Mouse (Mus musculus) bone marrow macrophage, adult 2 months (primary cell): ENCODE results near the gene Krtap29-1. TPM values are rescaled to one million over a fixed set of nuclear protein-coding genes. Genes with fewer than 3 reads are reported as not detected.
A peak's percentile ranks its signal among the peaks of the same experiment; 100 is the strongest.

Experiments
- H3K27ac ChIP-seq: 2 replicates; pipeline ENCODE4 v1.5.1; 2012; ENCODE audit warnings: low read depth, low read length; ENCODE audit not compliant: insufficient read depth
- H3K4me1 ChIP-seq: 2 replicates; pipeline ENCODE4 v1.6.1; 2012; ENCODE audit warnings: low read length; ENCODE audit not compliant: control insufficient read depth, insufficient read depth
- H3K4me3 ChIP-seq: 2 replicates; pipeline ENCODE4 v1.5.1; 2012; ENCODE audit warnings: mild to moderate bottlenecking, low read length, moderate library complexity; ENCODE audit not compliant: insufficient read depth
- CTCF ChIP-seq: IDR thresholded peaks from 2 replicates; pipeline ENCODE4 v1.5.1; 2012; ENCODE audit warnings: low read depth, mild to moderate bottlenecking, low read length, moderate library complexity
- POLR2A ChIP-seq: IDR thresholded peaks from 2 replicates; pipeline ENCODE4 v1.6.1; 2012; ENCODE audit warnings: mild to moderate bottlenecking, low read depth, low read length, borderline replicate concordance
- polyA plus RNA-seq: library from polyadenylated mRNA; stranded (reverse); fragments of >200 nt; gene quantifications from 2 replicates; pipeline ENCODE4 v1.2.4, GENCODE M21; 2012; ENCODE audit not compliant: missing spikeins, insufficient read depth, insufficient read length

The Krtap29-1 gene
- not detected in 2 replicates for polyA plus RNA-seq

DNA sequence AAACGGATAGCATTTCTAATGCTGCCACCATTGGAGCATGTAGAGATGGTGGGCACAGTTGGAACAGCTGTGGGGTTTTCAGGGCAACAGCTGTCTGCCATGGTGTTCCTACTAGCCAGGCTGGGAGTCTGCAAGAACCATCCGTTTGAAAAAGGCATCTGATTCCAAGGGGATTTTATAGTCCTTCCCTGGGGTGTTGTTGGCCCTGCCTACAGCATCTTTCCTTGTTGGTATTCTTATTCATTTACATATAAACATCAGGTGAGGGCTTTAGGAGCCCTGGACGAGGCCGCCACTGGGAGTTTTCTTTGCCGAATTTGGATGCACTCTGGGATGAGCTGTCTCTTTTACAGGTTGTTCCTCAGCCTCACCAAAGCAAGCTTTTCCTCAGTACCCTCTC, at the start of gene Krtap29-1:
Gene Krtap29-1 (minus strand): TSS at position 101 of the 400 bp plus-strand sequence.
- Histone ChIP-seq H3K4me3 (no peak within 1 kb of the TSS), H3K4me1 (no peaks in the 10 kb centered on the region), H3K27ac (no peak within 1 kb of the TSS)
- TF ChIP-seq CTCF (no peak), POLR2A (no peak)

DNA sequence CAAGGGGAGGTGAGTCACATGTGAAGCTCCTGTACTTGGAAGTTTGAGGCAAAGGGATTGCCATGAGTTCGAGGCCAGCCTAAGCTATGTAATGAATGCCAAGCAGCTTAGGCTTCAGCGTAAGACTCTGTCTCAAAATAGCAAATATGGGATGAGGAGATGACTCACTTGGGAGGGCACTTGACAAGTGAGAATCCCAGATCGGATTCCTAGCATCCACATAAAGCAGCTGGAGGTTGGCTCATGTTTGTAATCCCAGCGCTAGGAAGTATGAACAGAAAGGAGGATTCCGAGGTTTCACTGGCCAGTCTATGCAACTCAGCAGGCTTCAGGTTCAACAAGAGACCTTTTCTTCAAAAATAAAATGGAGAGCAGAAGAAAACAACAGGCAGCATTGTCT, 42.6 kb upstream of the Krtap29-1 start:
- no peak for TF ChIP-seq POLR2A
- TF ChIP-seq CTCF, result no peak
- Histone ChIP-seq H3K27ac (no peak overlapping the region), H3K4me1 (no peaks in the 10 kb centered on the region), H3K4me3 (no peak overlapping the region)

DNA sequence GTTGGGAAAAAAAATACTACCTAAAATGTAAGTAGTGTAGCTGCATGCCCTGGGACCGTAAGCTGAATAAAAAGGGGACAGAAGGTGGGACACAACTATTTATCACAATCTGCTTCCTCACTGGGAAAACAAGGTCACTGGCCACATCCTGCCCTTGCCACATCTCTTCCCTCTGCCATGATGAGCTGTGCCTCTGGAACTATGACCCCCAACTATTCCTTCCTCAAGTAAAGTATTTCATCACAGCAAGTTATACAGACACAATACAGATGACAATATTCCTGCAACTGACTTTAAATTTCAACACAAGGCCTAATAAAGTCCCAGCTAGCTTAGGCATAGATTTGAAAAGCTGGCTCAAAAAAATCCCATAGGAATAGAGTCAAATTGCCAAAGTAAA, 40.6 kb upstream of the Krtap29-1 start:
- no peak overlapping the region for H3K27ac ChIP-seq
- no peaks in the 10 kb centered on the region for H3K4me1 ChIP-seq
- TF ChIP-seq CTCF (no peak), POLR2A (no peak)
- H3K4me3 ChIP-seq, result no peak overlapping the region

DNA sequence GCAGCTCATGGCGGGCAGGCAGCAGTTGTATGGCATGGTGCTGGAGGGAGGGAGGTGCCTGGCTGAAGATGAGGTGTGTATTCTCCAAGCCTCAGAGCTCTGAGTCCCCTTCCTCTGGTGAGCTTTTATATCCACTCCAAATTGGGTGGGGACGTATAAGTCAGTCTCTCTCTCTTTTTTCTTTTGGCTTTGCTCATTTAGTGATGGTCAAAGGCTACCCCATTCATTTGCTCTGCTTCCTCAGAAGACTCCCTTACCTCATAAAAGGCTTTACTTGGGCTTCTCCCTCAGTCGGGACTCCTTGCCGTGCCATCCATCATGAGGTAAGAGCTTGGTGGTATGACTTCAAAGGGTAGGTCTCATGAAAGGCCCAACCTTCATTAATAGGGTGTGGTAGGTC, 37.3 kb upstream of the Krtap29-1 start, which contains the start of gene Krt33a:
Gene Krt33a (minus strand): TSS at position 101 of the 400 bp plus-strand sequence.
- no peak within 1 kb of the TSS for H3K27ac ChIP-seq
- TF ChIP-seq POLR2A, result no peak
- TF ChIP-seq CTCF, result no peak
- no peak within 1 kb of the TSS for H3K4me3 ChIP-seq

DNA sequence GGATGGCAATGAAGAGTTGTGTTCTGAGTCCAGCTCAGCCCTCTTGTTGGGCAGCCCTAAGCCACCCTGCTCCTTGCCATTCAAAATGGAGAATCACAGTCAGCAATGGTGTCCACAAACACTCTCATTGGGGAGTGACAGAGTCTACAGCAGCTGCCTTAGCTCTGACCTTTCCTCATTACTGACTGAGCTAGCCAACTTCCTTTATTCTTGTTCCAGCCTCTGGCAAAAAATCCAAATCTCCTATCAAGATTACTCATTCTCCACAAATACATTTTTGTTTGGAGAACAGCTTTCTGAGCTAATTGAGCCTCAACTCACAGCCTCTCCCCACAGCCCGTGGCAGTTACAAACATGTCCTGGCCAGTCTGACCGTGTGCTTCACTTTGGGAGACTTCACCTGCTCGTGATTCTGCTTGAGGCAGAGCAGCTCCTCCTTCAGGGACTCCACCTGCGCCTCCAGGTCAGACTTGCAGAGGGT, 34.9 kb upstream of the Krtap29-1 start:
- TF ChIP-seq CTCF (no peak), POLR2A (no peak)
- Histone ChIP-seq H3K4me3 (no peak overlapping the region), H3K27ac (no peak overlapping the region), H3K4me1 (no peaks in the 10 kb centered on the region)

More for the DNA sequence above, 37.3 kb upstream of the Krtap29-1 start, which contains the start of gene Krt33a:
- no peaks in the 10 kb centered on the region for H3K4me1 ChIP-seq

DNA sequence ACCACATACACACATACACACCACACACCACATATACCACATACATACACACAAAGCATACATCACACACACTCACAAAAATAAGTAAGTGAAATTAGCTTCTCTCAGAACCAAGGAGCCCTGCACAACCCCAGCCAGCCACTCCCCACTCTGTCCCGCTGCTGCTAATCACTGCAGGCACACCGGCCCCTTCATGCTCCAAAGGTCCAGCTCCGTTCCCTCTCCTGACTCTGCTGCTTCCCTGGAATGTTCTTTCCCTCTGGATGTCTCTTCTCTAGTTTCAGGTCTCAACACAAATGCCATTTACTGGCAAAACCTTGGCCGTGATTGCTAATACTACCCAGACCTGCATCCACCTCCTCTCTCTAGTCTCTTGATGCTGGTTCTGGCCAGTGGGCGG, 31.8 kb upstream of the Krtap29-1 start:
- no peaks in the 10 kb centered on the region for H3K4me1 ChIP-seq
- TF ChIP-seq POLR2A, result no peak
- no peak for TF ChIP-seq CTCF
- no peak overlapping the region for H3K27ac ChIP-seq
- H3K4me3 ChIP-seq, result no peak overlapping the region

DNA sequence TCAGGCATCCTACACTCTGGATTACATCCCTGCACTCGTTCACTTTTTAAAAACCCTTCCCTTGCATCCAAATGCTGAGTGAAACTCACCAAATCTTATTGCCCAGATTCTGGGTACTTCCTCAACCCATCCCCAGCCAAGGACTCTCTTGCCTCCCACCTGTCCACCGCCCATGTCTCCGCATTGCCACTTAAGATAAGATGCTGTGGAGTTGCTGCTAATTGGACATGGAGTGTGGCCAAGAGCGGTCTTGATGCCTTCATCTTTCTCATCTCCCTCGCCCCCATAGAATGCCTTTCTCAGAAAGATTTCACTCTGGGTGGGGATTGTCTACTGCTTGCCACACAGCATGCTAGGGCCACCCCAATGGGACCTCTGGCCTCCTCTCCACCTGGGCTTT, 29.5 kb upstream of the Krtap29-1 start:
- Histone ChIP-seq H3K4me3 (no peak overlapping the region), H3K27ac (no peak overlapping the region), H3K4me1 (no peaks in the 10 kb centered on the region)
- TF ChIP-seq POLR2A (no peak), CTCF (no peak)

DNA sequence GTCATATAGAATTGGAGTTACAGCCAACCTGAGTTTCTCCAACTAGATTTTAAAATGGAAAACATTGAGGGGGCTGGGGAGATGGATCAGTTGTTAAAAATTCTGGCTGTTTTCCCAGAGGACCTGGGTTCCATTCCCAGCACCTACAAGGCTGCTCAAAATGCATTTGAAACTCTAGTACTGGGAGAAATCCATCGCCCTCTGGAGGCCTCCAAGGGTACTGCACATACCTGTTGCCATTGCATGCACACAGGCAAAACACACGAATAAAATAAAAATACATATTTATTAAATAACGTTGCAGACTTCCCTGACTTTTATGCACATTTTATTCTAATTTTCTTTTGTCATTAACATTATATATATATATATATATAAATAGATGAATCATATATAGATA, 27.8 kb upstream of the Krtap29-1 start:
- Histone ChIP-seq H3K27ac (no peak overlapping the region), H3K4me3 (no peak overlapping the region), H3K4me1 (no peaks in the 10 kb centered on the region)
- TF ChIP-seq CTCF (no peak), POLR2A (no peak)

DNA sequence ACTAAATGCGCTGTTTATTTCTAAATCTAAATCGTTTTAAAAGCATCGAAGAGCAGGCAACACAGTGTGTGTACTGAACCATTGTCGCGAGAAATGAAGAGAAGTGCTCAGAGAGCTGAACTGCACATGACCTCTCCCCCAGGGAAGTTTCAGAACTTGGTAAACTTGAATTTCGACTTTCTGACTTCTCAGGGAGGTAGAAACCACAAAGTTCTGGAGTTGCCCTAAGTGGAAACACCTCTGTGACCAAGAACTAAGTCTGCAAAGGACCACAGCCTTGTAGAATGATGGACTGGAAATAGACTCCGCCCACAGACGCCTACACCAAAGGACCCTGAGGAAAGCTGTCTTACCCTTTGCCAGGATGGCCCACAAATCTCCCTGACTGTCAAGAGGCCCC, 27.1 kb upstream of the Krtap29-1 start:
- H3K27ac ChIP-seq, result no peak overlapping the region
- no peak for TF ChIP-seq CTCF
- TF ChIP-seq POLR2A, result no peak
- no peaks in the 10 kb centered on the region for H3K4me1 ChIP-seq

DNA sequence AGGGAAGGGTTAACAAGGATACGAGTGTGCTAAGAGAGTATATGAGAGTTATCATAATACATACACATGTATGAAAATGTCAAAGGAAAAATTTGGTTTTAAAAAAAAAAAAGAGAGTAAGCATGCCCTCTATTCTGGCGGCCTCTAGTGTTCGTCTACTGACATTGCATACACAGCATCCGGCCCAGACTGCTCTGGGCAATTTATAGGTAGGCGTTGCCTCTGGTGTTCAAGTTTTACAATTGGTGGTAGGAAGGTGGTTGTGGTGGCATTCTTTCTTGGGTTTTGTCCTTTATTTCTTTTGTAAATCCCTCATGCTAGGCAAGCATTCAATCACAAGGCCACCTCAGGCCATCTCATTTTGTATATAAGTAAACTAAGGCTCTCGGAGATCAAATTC, 26.0 kb upstream of the Krtap29-1 start:
- Histone ChIP-seq H3K27ac (no peak overlapping the region), H3K4me3 (no peak overlapping the region), H3K4me1 (no peaks in the 10 kb centered on the region)
- TF ChIP-seq POLR2A (no peak), CTCF (peak; percentile 50)

More for the DNA sequence above, 27.1 kb upstream of the Krtap29-1 start:
- no peak overlapping the region for H3K4me3 ChIP-seq

DNA sequence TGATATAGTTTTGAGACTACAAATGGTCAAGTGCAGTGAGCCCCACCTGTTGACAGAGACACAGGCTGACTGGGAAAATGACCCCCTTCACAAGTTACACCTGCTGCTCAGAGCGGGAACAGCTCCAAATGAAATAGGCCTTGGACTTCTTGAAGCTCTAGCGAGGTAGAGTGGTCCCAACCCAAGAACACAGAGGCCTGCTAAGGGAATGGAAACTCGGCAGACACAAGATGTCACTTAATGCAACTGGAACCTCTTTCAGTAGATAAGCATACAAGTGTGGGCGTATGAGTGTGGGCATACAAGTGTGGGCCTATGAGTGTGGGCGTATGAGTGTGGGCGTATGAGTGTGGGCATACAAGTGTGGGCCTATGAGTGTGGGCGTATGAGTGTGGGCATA, 20.2 kb upstream of the Krtap29-1 start:
- TF ChIP-seq CTCF (no peak), POLR2A (no peak)
- H3K27ac ChIP-seq, result no peak overlapping the region
- no peak overlapping the region for H3K4me3 ChIP-seq
- no peaks in the 10 kb centered on the region for H3K4me1 ChIP-seq

DNA sequence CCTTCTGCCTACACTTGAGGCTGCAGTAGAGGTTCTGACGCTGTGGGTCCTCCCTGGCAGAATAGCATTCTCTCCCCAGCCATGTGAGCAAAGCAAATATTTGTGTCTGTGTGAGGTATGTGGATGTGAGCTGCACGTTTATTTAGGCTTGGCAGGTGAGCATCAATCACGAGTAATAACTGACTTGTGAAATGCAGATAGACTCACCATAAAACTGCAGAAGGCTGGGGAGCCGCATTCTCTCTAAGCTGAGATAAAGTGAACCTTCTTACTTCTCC, 15.5 kb upstream of the Krtap29-1 start:
- H3K4me1 ChIP-seq, result no peaks in the 10 kb centered on the region
- H3K4me3 ChIP-seq, result no peak overlapping the region
- no peak overlapping the region for H3K27ac ChIP-seq
- TF ChIP-seq CTCF, result no peak
- TF ChIP-seq POLR2A, result no peak
